14 mouse cellular contexts compared by ENCODE assay signal in genomic region chr5:139441726-139442018, GRCm38 (mm10). TPM values are rescaled to one million over a fixed set of nuclear protein-coding genes. Genes with fewer than 3 reads are reported as not detected.
"Had no signal": no experiment of that assay in that cellular context is flagged by ENCODE, and none has a peak within 500 bp of the region (broad histone marks: within the 10 kb centered on the region; RNA-seq: fewer than 3 reads in every experiment).

No protein-coding gene starts in this region.

- H3K9me3 ChIP-seq: limb, embryonic 12.5 days; liver, embryonic 13.5 days; lung, embryonic 15.5 days; megakaryocyte, embryonic 14.5 days; midbrain, embryonic 13.5 days had no signal

- H3K27ac ChIP-seq: limb, embryonic 12.5 days; liver, embryonic 13.5 days; lung, embryonic 15.5 days; macrophage; stomach, postnatal 0 days had no signal

- DNase-seq: kidney, adult 18-20 months; kidney, postnatal 10 days; kidney, postnatal 4 days; liver; liver, embryonic 13.5 days; liver, postnatal 0 days; lung, postnatal 14 days; thymus, postnatal 4 days had no signal

- H3K4me1 ChIP-seq: limb, embryonic 12.5 days; liver, embryonic 13.5 days had no signal

- H3K4me2 ChIP-seq: limb, embryonic 12.5 days; liver, embryonic 13.5 days; lung, embryonic 15.5 days; midbrain, embryonic 13.5 days had no signal

- ATAC-seq: liver, postnatal 0 days; midbrain, embryonic 13.5 days had no signal

- H3K4me3 ChIP-seq: limb, embryonic 12.5 days; liver, embryonic 13.5 days; lung, embryonic 15.5 days; megakaryocyte, embryonic 14.5 days; midbrain, embryonic 13.5 days had no signal

- H3K36me3 ChIP-seq: liver, embryonic 13.5 days; lung, embryonic 15.5 days; midbrain, embryonic 13.5 days had no signal

- H3K27me3 ChIP-seq: limb, embryonic 12.5 days; liver, embryonic 13.5 days; lung, embryonic 15.5 days; megakaryocyte, embryonic 14.5 days; midbrain, embryonic 13.5 days had no signal

- H3K9ac ChIP-seq: limb, embryonic 12.5 days; liver, embryonic 13.5 days; liver, postnatal 0 days; lung, embryonic 15.5 days; midbrain, embryonic 13.5 days had no signal

RNA-seq across cellular contexts. Expression of gene Gper1, which starts 18.7 kb away (rescaled TPM):
- polyA plus RNA-seq: macrophage had no signal
